Mouse (Mus musculus) limb, embryonic 14.5 days (tissue): Measurements from ENCODE around the gene Mpzl1. TPM values are rescaled to one million over a fixed set of nuclear protein-coding genes. Genes with fewer than 3 reads are reported as not detected.

Experiments
- ATAC-seq: fragments of 200-750 bp; cut with Nextera tagmentation; 2 replicates; pipeline ENCODE4 v1.8.0; 2017; ENCODE audit warnings: low read depth, moderate number of reproducible peaks, moderate TSS enrichment; ENCODE audit not compliant: low FRiP score
- DNase-seq: peaks from one replicate; pipeline ENCODE4 v3.0.0-alpha.2; 2015; ENCODE audit warnings: low spot score
- H3K27ac ChIP-seq: fragments of 300-500 bp; sonication (generic); replicated peaks from 2 replicates; pipeline ENCODE4 v1.5.1; 2014; ENCODE audit warnings: low read depth, mild to moderate bottlenecking, low read length, moderate library complexity, mixed read lengths
- H3K27me3 ChIP-seq: fragments of 300-500 bp; sonication (generic); 2 replicates; pipeline ENCODE4 v1.6.1; 2014; ENCODE audit warnings: low read length, mixed read lengths; ENCODE audit not compliant: control insufficient read depth, insufficient read depth
- H3K36me3 ChIP-seq: fragments of 300-500 bp; sonication (generic); 2 replicates; pipeline ENCODE4 v1.6.1; 2014; ENCODE audit warnings: mild to moderate bottlenecking, low read length, moderate library complexity, mixed read lengths; ENCODE audit not compliant: control insufficient read depth, insufficient read depth
- H3K4me1 ChIP-seq: fragments of 300-500 bp; sonication (generic); 2 replicates; pipeline ENCODE4 v1.6.1; 2014; ENCODE audit warnings: antibody characterized with exemption, low read length, mixed read lengths; ENCODE audit not compliant: control insufficient read depth, insufficient read depth
- H3K4me2 ChIP-seq: fragments of 300-500 bp; sonication (generic); replicated peaks from 2 replicates; pipeline ENCODE4 v1.6.1; 2014; ENCODE audit warnings: low read depth, mild to moderate bottlenecking, low read length, moderate library complexity; ENCODE audit not compliant: severe bottlenecking
- H3K4me3 ChIP-seq: fragments of 300-500 bp; sonication (generic); replicated peaks from 2 replicates; pipeline ENCODE4 v1.5.1; 2014; ENCODE audit warnings: low read length
- H3K9ac ChIP-seq: fragments of 300-500 bp; sonication (generic); 2 replicates; pipeline ENCODE4 v1.6.1; 2014; ENCODE audit warnings: mild to moderate bottlenecking, low read depth, low read length, moderate library complexity; ENCODE audit not compliant: severe bottlenecking
- H3K9me3 ChIP-seq: fragments of 300-500 bp; sonication (generic); 2 replicates; pipeline ENCODE4 v1.6.1; 2016; ENCODE audit warnings: low read length; ENCODE audit not compliant: control insufficient read depth
- POLR2A ChIP-seq: fragments of 200-500 bp; IDR thresholded peaks from 2 replicates; pipeline ENCODE4 v1.8.0; 2012; ENCODE audit warnings: inconsistent platforms, mild to moderate bottlenecking, moderate library complexity, borderline replicate concordance; ENCODE audit not compliant: insufficient read depth, insufficient read length; ENCODE audit errors: extremely low read depth
- WGBS: fragments of 180-500 bp; shearing (Covaris S2); extraction: QIAGEN DNeasy Blood & Tissue Kit; methylation state at CpG from one replicate; pipeline ENCODE4 v1.1.7; 2014; 5-methylcytosine and 5-hydroxymethylcytosine counted together
- polyA plus RNA-seq, 2 experiments: library from polyadenylated mRNA; depleted of rRNA in 1 of 2; stranded (reverse) in 1 of 2; unstranded in 1 of 2; fragments of >200 nt; fragmentation: Nextera tagmentation in 1 of 2; extraction: Ambion mirVana in 1 of 2; gene quantifications; 2 replicates each; pipeline versions ENCODE4 v1.2.1 to v1.2.3; 2012 to 2014

Gene Mpzl1
- polyA plus RNA-seq, 2 experiments, result 192 to 196 TPM

DNA sequence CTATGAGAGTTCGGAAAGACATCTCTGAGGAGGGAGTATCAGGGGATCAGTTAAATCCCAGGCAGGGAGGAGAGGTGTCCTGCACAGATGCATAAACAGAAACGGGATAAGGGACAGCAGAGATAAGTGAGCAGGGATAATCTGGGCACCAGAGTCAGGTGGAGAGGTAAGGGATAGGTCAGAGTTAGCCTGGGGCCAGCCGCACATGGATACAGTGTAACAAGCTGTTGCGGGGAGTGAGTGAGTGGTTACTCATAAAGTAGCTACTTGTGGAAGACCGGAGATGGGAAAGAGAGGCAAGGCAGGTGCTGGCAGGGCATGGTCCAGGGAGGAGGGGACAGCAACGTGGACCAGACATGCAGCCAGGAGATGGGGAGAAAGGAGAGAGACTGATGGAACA is 35.7 kb upstream of the Mpzl1 start:
- H3K27ac ChIP-seq, result no peak overlapping the region
- no peaks in the 10 kb centered on the region for H3K9me3 ChIP-seq
- H3K27me3 ChIP-seq, result no peaks in the 10 kb centered on the region
- TF ChIP-seq POLR2A, result no peak
- no peaks in the 10 kb centered on the region for H3K4me1 ChIP-seq
- no peaks in the 10 kb centered on the region for H3K36me3 ChIP-seq
- ATAC-seq (no peak), DNase-seq (no peak)
- 70% methylated on average over 6 of the region's 6 CpGs for WGBS
- no peak overlapping the region for H3K4me2 ChIP-seq
- H3K4me3 ChIP-seq, result no peak overlapping the region
- no peak overlapping the region for H3K9ac ChIP-seq

DNA sequence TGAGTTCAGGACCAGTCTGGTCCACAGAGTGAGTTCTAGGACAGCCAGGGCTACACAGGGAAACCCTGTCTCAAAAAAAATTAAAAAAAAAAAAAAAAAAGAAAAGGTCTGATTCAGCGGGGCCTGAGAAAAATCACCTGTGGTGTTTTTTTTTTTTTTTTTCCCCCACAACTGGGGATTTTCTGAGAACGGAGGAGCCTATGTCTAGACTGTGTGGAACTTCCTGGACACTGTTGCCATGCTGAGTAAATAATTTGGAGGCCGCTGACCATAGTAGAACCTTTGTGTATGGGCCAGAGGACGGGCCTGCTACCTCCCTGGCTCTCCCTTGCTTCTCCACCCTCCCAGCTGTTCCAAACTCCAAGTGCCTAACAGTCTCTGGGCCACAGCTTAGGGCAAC is 34.6 kb upstream of the Mpzl1 start:
- H3K27ac ChIP-seq, result no peak overlapping the region
- TF ChIP-seq POLR2A, result no peak
- no peak overlapping the region for H3K9ac ChIP-seq
- H3K9me3 ChIP-seq, result no peaks in the 10 kb centered on the region
- no peaks in the 10 kb centered on the region for H3K36me3 ChIP-seq
- no peaks in the 10 kb centered on the region for H3K4me1 ChIP-seq
- H3K4me3 ChIP-seq, result no peak overlapping the region
- ATAC-seq (no peak), DNase-seq (no peak)
- WGBS, result 69% methylated on average over 4 of the region's 4 CpGs
- H3K4me2 ChIP-seq, result no peak overlapping the region
- H3K27me3 ChIP-seq, result no peaks in the 10 kb centered on the region

DNA sequence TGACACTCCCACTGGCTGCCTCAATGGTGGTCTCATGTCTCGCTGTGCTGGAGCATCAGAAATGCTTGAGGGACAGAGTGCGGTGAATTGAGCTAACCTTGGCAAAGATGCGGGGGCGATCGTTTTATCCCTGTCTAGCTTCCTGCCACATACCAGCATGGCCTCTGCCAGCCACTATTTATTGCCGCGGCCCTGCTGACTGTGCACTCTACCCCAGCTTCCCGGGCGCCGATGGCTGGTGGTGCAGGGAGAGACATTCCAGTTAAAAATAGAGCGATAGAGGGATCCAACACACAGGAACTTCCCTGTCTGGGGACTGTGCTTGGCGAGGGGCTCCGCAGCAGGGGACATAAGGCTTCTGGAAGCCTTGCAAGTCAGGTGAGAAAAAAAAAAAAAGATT is 33.0 kb upstream of the Mpzl1 start:
- WGBS, result 36% methylated on average over 13 of the region's 13 CpGs
- H3K27ac ChIP-seq, result no peak overlapping the region
- no peaks in the 10 kb centered on the region for H3K27me3 ChIP-seq
- DNase-seq, result no peak
- H3K36me3 ChIP-seq, result no peaks in the 10 kb centered on the region
- H3K4me2 ChIP-seq, result no peak overlapping the region
- no peak overlapping the region for H3K4me3 ChIP-seq
- H3K4me1 ChIP-seq, result no peaks in the 10 kb centered on the region
- no peak for ATAC-seq
- no peak for TF ChIP-seq POLR2A
- H3K9ac ChIP-seq, result no peak overlapping the region
- no peaks in the 10 kb centered on the region for H3K9me3 ChIP-seq

DNA sequence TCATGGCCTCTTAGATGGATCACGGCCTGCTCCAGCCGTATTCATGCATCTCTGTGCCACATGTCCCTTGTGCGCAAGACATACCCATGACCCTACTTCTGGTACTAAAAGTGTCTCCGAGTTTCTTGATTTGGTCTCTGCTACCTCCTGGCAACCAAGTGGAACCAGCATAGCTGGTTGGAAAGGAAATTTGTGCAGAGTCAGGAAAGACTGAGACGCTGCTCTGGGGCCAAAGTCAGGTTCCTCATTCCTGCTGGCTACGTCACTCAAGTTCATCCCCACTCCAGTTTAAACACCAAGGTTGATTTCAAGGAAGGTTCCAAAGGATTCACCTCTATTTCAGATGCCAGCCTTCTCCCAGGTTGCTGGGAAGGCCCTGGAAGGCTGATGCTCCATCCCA is 32.6 kb upstream of the Mpzl1 start:
- no peaks in the 10 kb centered on the region for H3K36me3 ChIP-seq
- no peak for TF ChIP-seq POLR2A
- no peak overlapping the region for H3K4me3 ChIP-seq
- ATAC-seq (no peak), DNase-seq (no peak)
- H3K9ac ChIP-seq, result no peak overlapping the region
- no peaks in the 10 kb centered on the region for H3K4me1 ChIP-seq
- H3K27ac ChIP-seq, result no peak overlapping the region
- H3K4me2 ChIP-seq, result no peak overlapping the region
- H3K9me3 ChIP-seq, result no peaks in the 10 kb centered on the region
- no peaks in the 10 kb centered on the region for H3K27me3 ChIP-seq
- 94% methylated on average over 6 of the region's 6 CpGs for WGBS

GRCm38 (mm10) chr1:165665758-165666157 is 31.4 kb upstream of the Mpzl1 start:
- Histone ChIP-seq H3K27ac (no peak overlapping the region), H3K4me1 (no peaks in the 10 kb centered on the region), H3K4me2 (no peak overlapping the region), H3K9me3 (no peaks in the 10 kb centered on the region), H3K36me3 (no peaks in the 10 kb centered on the region), H3K9ac (no peak overlapping the region), H3K4me3 (no peak overlapping the region), H3K27me3 (no peaks in the 10 kb centered on the region)
- no peak for ATAC-seq
- no peak for DNase-seq
- TF ChIP-seq POLR2A, result no peak
- WGBS, result 55% methylated on average over 5 of the region's 5 CpGs

- H3K27ac ChIP-seq, result no peak overlapping the region
- H3K4me2 ChIP-seq, result no peak overlapping the region
- H3K27me3 ChIP-seq, result no peaks in the 10 kb centered on the region
- no peak overlapping the region for H3K9ac ChIP-seq
- H3K4me1 ChIP-seq, result no peaks in the 10 kb centered on the region
- 81% methylated on average over 16 of the region's 16 CpGs for WGBS
- ATAC-seq (no peak), DNase-seq (no peak)
- no peaks in the 10 kb centered on the region for H3K9me3 ChIP-seq
- TF ChIP-seq POLR2A, result no peak
- H3K36me3 ChIP-seq, result no peaks in the 10 kb centered on the region
- H3K4me3 ChIP-seq, result no peak overlapping the region
Observed at GRCm38 (mm10) chr1:165663277-165663676, 28.9 kb upstream of the Mpzl1 start.
